Mouse (Mus musculus): ENCODE measurements around the gene Itfg2.
A peak's percentile ranks its signal among the peaks of the same experiment; 100 is the strongest.
"Not testable (repeated sequence)": the region's sequence is repeated elsewhere in the genome, so short reads cannot be mapped to it uniquely, and the experiment has no call there.

The Itfg2 gene

GRCm38 (mm10) chr6:128380594-128381167 lies 44.0 kb downstream of the Itfg2 start:
- DNase-seq, result not testable (repeated sequence)

GRCm38 (mm10) chr6:128379636-128380035 lies 45.1 kb downstream of the Itfg2 start:
- DNase-seq, result no peak

- DNase-seq, result no peak
Observed at GRCm38 (mm10) chr6:128376371-128377085, 48.2 kb downstream of the Itfg2 start.

GRCm38 (mm10) chr6:128375192-128375591 lies 49.5 kb downstream of the Itfg2 start, which contains the start of the genes Tex52 and Gm44596:
TSS of gene Tex52 (plus strand) at chr6:128375456.
TSS of gene Gm44596 (plus strand) at chr6:128375503.
- DNase-seq, result peak; percentile 12 to 24

GRCm38 (mm10) chr6:128370040-128370439 lies 54.7 kb downstream of the Itfg2 start:
- DNase-seq, result no peak

GRCm38 (mm10) chr6:128366466-128366865 lies 58.3 kb downstream of the Itfg2 start:
- no peak for DNase-seq

GRCm38 (mm10) chr6:128364721-128365120 lies 60.0 kb downstream of the Itfg2 start:
- DNase-seq, result no peak

- no peak for DNase-seq
Observed at GRCm38 (mm10) chr6:128363007-128363825, 61.5 kb downstream of the Itfg2 start.

GRCm38 (mm10) chr6:128362381-128363006 lies 62.2 kb downstream of the Itfg2 start, which contains the start of the genes Rhno1 and Foxm1:
TSS of gene Rhno1 (minus strand) at chr6:128362911.
TSS of gene Foxm1 (plus strand) at chr6:128362967.
- peak; percentile 86 to 89 for DNase-seq

- DNase-seq, result no peak
Observed at GRCm38 (mm10) chr6:128361901-128362300, 62.8 kb downstream of the Itfg2 start.

Measured in lung, adult 18-20 months (tissue).